Mouse (Mus musculus) midbrain, embryonic 15.5 days (tissue): ENCODE measurements around the gene Sh3pxd2b. TPM values are rescaled to one million over a fixed set of nuclear protein-coding genes. Genes with fewer than 3 reads are reported as not detected.

Experiments used
- ATAC-seq: fragments of 200-750 bp; cut with Nextera tagmentation; replicated peaks from 2 replicates; pipeline ENCODE4 v1.8.0; 2017; ENCODE audit warnings: moderate TSS enrichment
- H3K27ac ChIP-seq: fragments of 300-500 bp; sonication (generic); 2 replicates; pipeline ENCODE4 v1.5.1; 2015; ENCODE audit warnings: mild to moderate bottlenecking, inconsistent platforms
- H3K27me3 ChIP-seq: fragments of 300-500 bp; sonication (generic); replicated peaks from 2 replicates; pipeline ENCODE4 v1.6.1; 2015; ENCODE audit warnings: inconsistent platforms
- H3K36me3 ChIP-seq: fragments of 300-500 bp; sonication (generic); replicated peaks from 2 replicates; pipeline ENCODE4 v1.6.1; 2015; ENCODE audit warnings: inconsistent platforms
- H3K4me1 ChIP-seq: fragments of 300-500 bp; sonication (generic); 2 replicates; pipeline ENCODE4 v1.6.1; 2015; ENCODE audit warnings: inconsistent platforms
- H3K4me2 ChIP-seq: fragments of 300-500 bp; sonication (generic); 2 replicates; pipeline ENCODE4 v1.6.1; 2015; ENCODE audit warnings: inconsistent platforms, mild to moderate bottlenecking, moderate library complexity
- H3K4me3 ChIP-seq: fragments of 300-500 bp; sonication (generic); 2 replicates; pipeline ENCODE4 v1.5.1; 2015; ENCODE audit warnings: mild to moderate bottlenecking, inconsistent platforms
- H3K9ac ChIP-seq: fragments of 300-500 bp; sonication (generic); 2 replicates; pipeline ENCODE4 v1.6.1; 2015; ENCODE audit warnings: mild to moderate bottlenecking, inconsistent platforms
- H3K9me3 ChIP-seq: fragments of 300-500 bp; sonication (generic); 2 replicates; pipeline ENCODE4 v1.6.1; 2016; ENCODE audit warnings: inconsistent platforms
- WGBS: fragments of 180-500 bp; shearing (Covaris S2); methylation state at CpG from one replicate; pipeline ENCODE4 v1.1.7; 2015; ENCODE audit warnings: mixed read lengths; 5-methylcytosine and 5-hydroxymethylcytosine counted together
- polyA plus RNA-seq: library from polyadenylated mRNA; unstranded; fragments of >200 nt; fragmentation: Nextera tagmentation; extraction: Ambion mirVana; gene quantifications from 2 replicates; pipeline ENCODE4 v1.2.1, GENCODE M21; 2015

The Sh3pxd2b gene
- polyA plus RNA-seq, 1 experiment from 2014 or later: 27.0 TPM

GRCm38 (mm10) chr11:32364375-32364774 lies 16.8 kb downstream of the Sh3pxd2b start:
- Histone ChIP-seq H3K27me3 (no peaks in the 10 kb centered on the region), H3K4me3 (no peak overlapping the region), H3K4me2 (no peak overlapping the region), H3K9ac (no peak overlapping the region), H3K27ac (0 out of 2 replicates have a peak overlapping the region, but pooled peaks have one; percentile 62), H3K9me3 (no peaks in the 10 kb centered on the region), H3K36me3 (no peaks in the 10 kb centered on the region), H3K4me1 (peaks cover 18% of the 10 kb centered on the region)
- no peak for ATAC-seq
- 84% methylated on average over 7 of the region's 7 CpGs for WGBS

GRCm38 (mm10) chr11:32365498-32365897 lies 17.9 kb downstream of the Sh3pxd2b start:
- no peaks in the 10 kb centered on the region for H3K9me3 ChIP-seq
- no peaks in the 10 kb centered on the region for H3K36me3 ChIP-seq
- no peak overlapping the region for H3K4me2 ChIP-seq
- no peak for ATAC-seq
- 89% methylated on average over 4 of the region's 4 CpGs for WGBS
- no peak overlapping the region for H3K9ac ChIP-seq
- no peak overlapping the region for H3K4me3 ChIP-seq
- peaks cover 18% of the 10 kb centered on the region for H3K4me1 ChIP-seq
- H3K27ac ChIP-seq: no peak overlapping the region
- no peaks in the 10 kb centered on the region for H3K27me3 ChIP-seq

- Histone ChIP-seq H3K9me3 (no peaks in the 10 kb centered on the region), H3K27ac (no peak overlapping the region), H3K4me3 (no peak overlapping the region), H3K9ac (no peak overlapping the region), H3K36me3 (no peaks in the 10 kb centered on the region), H3K4me2 (no peak overlapping the region), H3K27me3 (no peaks in the 10 kb centered on the region), H3K4me1 (peaks cover 18% of the 10 kb centered on the region)
- 86% methylated on average over 2 of the region's 2 CpGs for WGBS
- ATAC-seq: no peak
Observed at GRCm38 (mm10) chr11:32367056-32367455, 19.4 kb downstream of the Sh3pxd2b start.

- Histone ChIP-seq H3K4me2 (no peak overlapping the region), H3K9ac (no peak overlapping the region), H3K9me3 (no peaks in the 10 kb centered on the region), H3K4me3 (no peak overlapping the region), H3K27me3 (no peaks in the 10 kb centered on the region), H3K36me3 (0 out of 2 replicates have a peak, but pooled peaks cover 5% of the 10 kb centered on the region), H3K4me1 (peaks cover 6% of the 10 kb centered on the region), H3K27ac (no peak overlapping the region)
- no peak for ATAC-seq
- 91% methylated on average over 3 of the region's 3 CpGs for WGBS
Observed at GRCm38 (mm10) chr11:32368986-32369385, 21.4 kb downstream of the Sh3pxd2b start.

GRCm38 (mm10) chr11:32370881-32371280 lies 23.3 kb downstream of the Sh3pxd2b start:
- WGBS: 75% methylated on average over 1 of the region's 1 CpGs
- ATAC-seq: no peak
- no peaks in the 10 kb centered on the region for H3K9me3 ChIP-seq
- H3K9ac ChIP-seq: no peak overlapping the region
- no peaks in the 10 kb centered on the region; the same call in 1 of the 2 replicates for H3K4me1 ChIP-seq
- peaks cover 5% of the 10 kb centered on the region; the same call in 1 of the 2 replicates for H3K36me3 ChIP-seq
- no peaks in the 10 kb centered on the region for H3K27me3 ChIP-seq
- H3K4me2 ChIP-seq: no peak overlapping the region
- no peak overlapping the region for H3K4me3 ChIP-seq
- H3K27ac ChIP-seq: no peak overlapping the region

- Histone ChIP-seq H3K27me3 (no peaks in the 10 kb centered on the region), H3K4me3 (no peak overlapping the region), H3K4me1 (no peaks in the 10 kb centered on the region), H3K4me2 (no peak overlapping the region), H3K9me3 (no peaks in the 10 kb centered on the region), H3K9ac (no peak overlapping the region), H3K27ac (0 out of 2 replicates have a peak overlapping the region, but pooled peaks have one; percentile 30), H3K36me3 (peaks cover 17% of the 10 kb centered on the region)
- 0 out of 2 replicates have a peak, but pooled peaks have one; percentile 30 for ATAC-seq
- WGBS: 74% methylated on average over 13 of the region's 13 CpGs
Observed at GRCm38 (mm10) chr11:32373266-32374026, 25.8 kb downstream of the Sh3pxd2b start.

- Histone ChIP-seq H3K36me3 (peaks cover 17% of the 10 kb centered on the region), H3K27ac (peak overlapping the region; percentile 30; the same call in 1 of the 2 replicates), H3K4me1 (no peaks in the 10 kb centered on the region), H3K27me3 (no peaks in the 10 kb centered on the region), H3K9me3 (no peaks in the 10 kb centered on the region), H3K9ac (no peak overlapping the region), H3K4me3 (no peak overlapping the region), H3K4me2 (no peak overlapping the region)
- 78% methylated on average over 9 of the region's 9 CpGs for WGBS
- ATAC-seq: peak; percentile 48
Observed at GRCm38 (mm10) chr11:32374027-32374589, 26.5 kb downstream of the Sh3pxd2b start.

- H3K36me3 ChIP-seq: peaks cover 17% of the 10 kb centered on the region
Observed at GRCm38 (mm10) chr11:32375104-32375535, 27.5 kb downstream of the Sh3pxd2b start.

GRCm38 (mm10) chr11:32376086-32376485 lies 28.5 kb downstream of the Sh3pxd2b start:
- WGBS: 86% methylated on average over 1 of the region's 1 CpGs
- H3K4me2 ChIP-seq: no peak overlapping the region
- no peaks in the 10 kb centered on the region for H3K27me3 ChIP-seq
- no peaks in the 10 kb centered on the region for H3K9me3 ChIP-seq
- H3K4me1 ChIP-seq: no peaks in the 10 kb centered on the region
- no peak for ATAC-seq
- H3K27ac ChIP-seq: no peak overlapping the region
- no peak overlapping the region for H3K4me3 ChIP-seq
- no peak overlapping the region for H3K9ac ChIP-seq
- peaks cover 17% of the 10 kb centered on the region for H3K36me3 ChIP-seq

More at GRCm38 (mm10) chr11:32375104-32375535, 27.5 kb downstream of the Sh3pxd2b start:
- Histone ChIP-seq H3K27me3 (no peaks in the 10 kb centered on the region), H3K4me1 (no peaks in the 10 kb centered on the region), H3K9ac (no peak overlapping the region), H3K4me2 (no peak overlapping the region), H3K27ac (no peak overlapping the region), H3K4me3 (no peak overlapping the region), H3K9me3 (no peaks in the 10 kb centered on the region)
- ATAC-seq: no peak
- 90% methylated on average over 4 of the region's 4 CpGs for WGBS

- Histone ChIP-seq H3K4me1 (no peaks in the 10 kb centered on the region), H3K27ac (no peak overlapping the region), H3K9me3 (no peaks in the 10 kb centered on the region), H3K36me3 (peaks cover 23% of the 10 kb centered on the region), H3K9ac (no peak overlapping the region), H3K4me2 (no peak overlapping the region), H3K27me3 (no peaks in the 10 kb centered on the region), H3K4me3 (no peak overlapping the region)
- no peak for ATAC-seq
Observed at GRCm38 (mm10) chr11:32379910-32380309, 32.3 kb downstream of the Sh3pxd2b start.

GRCm38 (mm10) chr11:32383341-32384134 lies 35.9 kb downstream of the Sh3pxd2b start:
- H3K27me3 ChIP-seq: no peaks in the 10 kb centered on the region
- peaks cover 17% of the 10 kb centered on the region for H3K36me3 ChIP-seq
- no peak overlapping the region for H3K4me3 ChIP-seq
- ATAC-seq: peak; percentile 87
- no peaks in the 10 kb centered on the region for H3K9me3 ChIP-seq
- H3K9ac ChIP-seq: no peak overlapping the region
- H3K4me2 ChIP-seq: no peak overlapping the region
- H3K4me1 ChIP-seq: no peaks in the 10 kb centered on the region
- 9% methylated on average over 10 of the region's 10 CpGs for WGBS
- H3K27ac ChIP-seq: peak overlapping the region; percentile 46

GRCm38 (mm10) chr11:32384135-32384801 lies 36.6 kb downstream of the Sh3pxd2b start:
- peak overlapping the region; percentile 46 for H3K27ac ChIP-seq
- H3K36me3 ChIP-seq: peaks cover 17% of the 10 kb centered on the region
- ATAC-seq: peak; percentile 62
- H3K4me3 ChIP-seq: no peak overlapping the region
- 33% methylated on average over 7 of the region's 7 CpGs for WGBS
- H3K9ac ChIP-seq: no peak overlapping the region
- H3K4me2 ChIP-seq: no peak overlapping the region
- H3K27me3 ChIP-seq: no peaks in the 10 kb centered on the region
- H3K9me3 ChIP-seq: no peaks in the 10 kb centered on the region
- no peaks in the 10 kb centered on the region for H3K4me1 ChIP-seq
